In the genomic region with DNA sequence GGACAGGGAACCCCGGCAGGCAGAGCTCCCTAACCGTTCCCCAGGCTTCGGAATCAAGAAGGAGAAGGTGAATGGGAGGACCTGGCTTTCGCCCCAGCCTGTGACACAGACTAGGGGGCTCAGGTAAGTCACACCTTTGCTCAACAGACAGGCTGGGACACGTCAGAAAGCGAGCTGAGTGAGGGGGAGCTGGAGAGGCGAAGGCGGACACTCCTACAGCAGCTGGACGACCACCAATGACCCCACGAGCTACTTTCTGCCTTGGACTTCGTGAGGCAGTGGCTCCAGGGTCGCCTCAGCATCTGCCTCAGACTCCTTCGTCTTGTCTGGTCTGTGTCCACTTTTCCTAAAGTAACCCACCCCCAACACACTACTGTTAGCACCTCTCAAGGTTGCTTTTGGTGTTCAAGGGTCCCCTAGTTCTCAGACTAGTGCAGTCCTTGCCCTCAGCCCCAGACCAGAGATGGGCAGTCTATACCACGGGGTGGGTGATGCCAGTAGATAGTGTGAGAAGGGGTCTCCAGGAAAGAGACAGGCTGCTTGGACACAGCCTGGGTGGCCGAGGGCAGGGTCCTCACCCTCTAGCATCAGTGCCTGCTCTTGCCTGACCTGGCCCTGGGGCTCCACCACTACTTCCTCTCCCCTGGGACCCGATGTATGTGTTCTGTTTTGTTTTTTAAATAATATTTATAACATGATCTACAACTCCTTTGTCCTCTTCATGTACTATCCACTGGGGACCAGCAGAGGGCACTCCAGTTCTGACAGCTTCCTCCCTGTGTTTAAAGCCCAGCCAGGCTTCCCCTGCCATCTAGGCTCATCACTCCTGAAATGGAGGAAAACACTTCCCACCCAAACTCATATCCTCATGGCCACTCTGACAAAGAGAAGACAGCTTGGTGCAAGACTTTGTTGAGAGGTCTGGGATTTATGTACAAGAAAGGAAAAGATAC, we compare ENCODE assay signal across 8 mouse cellular contexts. TPM values are rescaled to one million over a fixed set of nuclear protein-coding genes. Genes with fewer than 3 reads are reported as not detected.
DNase-seq lines count a peak whose midpoint lies in the region; ATAC-seq and TF ChIP-seq lines count a peak whose summit lies in the region.

No protein-coding gene starts in this region.

- peak overlapping the region; percentile 16; the same call in 1 of the 2 replicates for H3K27ac ChIP-seq in intestine, postnatal 0 days (ENCODE audit: low read depth, low read length)
- peak overlapping the region; percentile 81 for H3K27ac ChIP-seq in midbrain, embryonic 16.5 days (ENCODE audit: low read length)

- no peaks in the 10 kb centered on the region for H3K4me1 ChIP-seq in intestine, postnatal 0 days (replicated peaks; ENCODE audit: control insufficient read depth, insufficient read depth, low read length)
- no peaks in the 10 kb centered on the region for H3K4me1 ChIP-seq in midbrain, embryonic 16.5 days (ENCODE audit: control insufficient read depth, insufficient read depth, low read length)

- H3K27me3 ChIP-seq in intestine, postnatal 0 days (replicated peaks; ENCODE audit: control insufficient read depth, insufficient read depth, low read length): no peaks in the 10 kb centered on the region
- no peaks in the 10 kb centered on the region for H3K27me3 ChIP-seq in midbrain, embryonic 16.5 days (ENCODE audit: control insufficient read depth, insufficient read depth, low read depth, low read length)

- no peak overlapping the region for H3K4me3 ChIP-seq in intestine, postnatal 0 days (ENCODE audit: low read depth, low read length)
- H3K4me3 ChIP-seq in midbrain, embryonic 16.5 days (ENCODE audit: low read depth, low read length): no peak overlapping the region

- intact Hi-C loops in left cerebral cortex, postnatal 4 days (cut with DNase I): loop anchor here (5.0 kb wide), 1 partner anchor 56 kb away; a partner anchor contains a TSS

- peak; percentile 87 for TF ChIP-seq CTCF in intestine, postnatal 0 days (IDR thresholded peaks at IDR 0.05; ENCODE audit: low read depth)

- H3K4me2 ChIP-seq in intestine, postnatal 0 days (replicated peaks; ENCODE audit: low read depth): no peak overlapping the region
- H3K4me2 ChIP-seq in midbrain, embryonic 16.5 days (ENCODE audit: low read length): no peak overlapping the region

- 78% methylated on average over 16 of the region's 16 CpGs for WGBS in intestine, postnatal 0 days
- 77% methylated on average over 16 of the region's 16 CpGs for WGBS in midbrain, embryonic 16.5 days

- peak; percentile 72 for DNase-seq in cerebellum, adult 11 months
- peak; percentile 63 for DNase-seq in embryo, embryonic 11.5 days (ENCODE audit: low read depth, low spot score)
- peak; percentile 97 for DNase-seq in heart, adult 11 months
- peak; percentile 80 for DNase-seq in left cerebral cortex, postnatal 4 days
- DNase-seq in spleen, postnatal 10 days (ENCODE audit: low spot score in 2 of 2): peak; percentile 54 to 80

- H3K36me3 ChIP-seq in intestine, postnatal 0 days (ENCODE audit: control insufficient read depth, insufficient read depth): peaks cover 47% of the 10 kb centered on the region
- peaks cover 23% of the 10 kb centered on the region for H3K36me3 ChIP-seq in midbrain, embryonic 16.5 days (ENCODE audit: control insufficient read depth, insufficient read depth, low read length)

- no peak overlapping the region for H3K9ac ChIP-seq in intestine, postnatal 0 days (ENCODE audit: low read depth, low read length)
- H3K9ac ChIP-seq in midbrain, embryonic 16.5 days (ENCODE audit: low read depth, low read length): peak overlapping the region; percentile 33; the same call in 1 of the 2 replicates

- ATAC-seq in cerebellum, adult (ENCODE audit: insufficient number of reproducible peaks, low FRiP score, low TSS enrichment): no peak
- peak; percentile 25; the same call in 1 of the 2 replicates for ATAC-seq in intestine, postnatal 0 days
- ATAC-seq in midbrain, embryonic 16.5 days: peak; percentile 49; the same call in 1 of the 2 replicates

- no peaks in the 10 kb centered on the region for H3K9me3 ChIP-seq in intestine, postnatal 0 days (ENCODE audit: control insufficient read depth)
- no peaks in the 10 kb centered on the region for H3K9me3 ChIP-seq in midbrain, embryonic 16.5 days (replicated peaks; ENCODE audit: control insufficient read depth, low read length, poor library complexity, severe bottlenecking)

RNA-seq across cellular contexts. Expression of a gene that starts 20.9 kb away (rescaled TPM):
- not detected in 2 replicates for polyA plus RNA-seq in intestine, postnatal 0 days (2015; fragmentation: Nextera tagmentation; extraction: Ambion mirVana)
- 1 to 10 TPM in 1 of 2 experiments, under 1 TPM in 1; 0.64 to 1.3 TPM for total RNA-seq in left cerebral cortex, postnatal 4 days (2021)
- polyA plus RNA-seq in midbrain, embryonic 16.5 days (2015; fragmentation: Nextera tagmentation; extraction: Ambion mirVana): 0.53 and 0.73 TPM in 2 replicates

RNA-seq across cellular contexts. Expression of a gene that starts 21.7 kb away (rescaled TPM):
- 10.8 and 12.7 TPM in 2 replicates for polyA plus RNA-seq in intestine, postnatal 0 days (2015; fragmentation: Nextera tagmentation; extraction: Ambion mirVana)
- total RNA-seq in left cerebral cortex, postnatal 4 days (2021): 100 to 1,000 TPM; 125 to 132 TPM
- polyA plus RNA-seq in midbrain, embryonic 16.5 days (2015; fragmentation: Nextera tagmentation; extraction: Ambion mirVana): 122 and 130 TPM in 2 replicates

RNA-seq across cellular contexts. Expression of a gene that starts 53.7 kb away (rescaled TPM):
- 5.6 and 5.9 TPM in 2 replicates for polyA plus RNA-seq in intestine, postnatal 0 days (2015; fragmentation: Nextera tagmentation; extraction: Ambion mirVana)
- 10 to 100 TPM; 23.2 to 24.0 TPM for total RNA-seq in left cerebral cortex, postnatal 4 days (2021)
- polyA plus RNA-seq in midbrain, embryonic 16.5 days (2015; fragmentation: Nextera tagmentation; extraction: Ambion mirVana): 7.9 and 8.0 TPM in 2 replicates
